Comparison of ENCODE assay signal across 28 mouse cellular contexts in genomic region chr16:20272994-20273393, GRCm38 (mm10). TPM values are rescaled to one million over a fixed set of nuclear protein-coding genes. Genes with fewer than 3 reads are reported as not detected.
"Had no signal": no experiment of that assay in that cellular context is flagged by ENCODE, and none has a peak within 500 bp of the region (broad histone marks: within the 10 kb centered on the region; RNA-seq: fewer than 3 reads in every experiment).

No protein-coding gene starts in this region.

- ATAC-seq: liver, postnatal 0 days; lung, postnatal 0 days; midbrain, embryonic 13.5 days; midbrain, embryonic 15.5 days had no signal

- H3K9me3 ChIP-seq: lung, embryonic 15.5 days; megakaryocyte, embryonic 14.5 days; midbrain, embryonic 13.5 days; midbrain, embryonic 15.5 days; neural tube, embryonic 13.5 days had no signal

- DNase-seq: liver, postnatal 0 days; lung, adult 2 months; lung, postnatal 14 days; lung, postnatal 36 days; retina, postnatal 1 day; right cerebral cortex, adult 18-20 months; right cerebral cortex, postnatal 25 days; right cerebral cortex, postnatal 4 days; spleen, adult 18-20 months; thymus, adult 18-20 months; thymus, postnatal 14 days; thymus, postnatal 36 days had no signal

- H3K4me2 ChIP-seq: lung, embryonic 15.5 days; midbrain, embryonic 11.5 days; midbrain, embryonic 13.5 days; midbrain, embryonic 15.5 days; neural tube, embryonic 13.5 days; neural tube, embryonic 15.5 days had no signal

- H3K4me1 ChIP-seq: midbrain, embryonic 13.5 days; midbrain, embryonic 15.5 days; neural tube, embryonic 13.5 days; neural tube, embryonic 15.5 days had no signal

- H3K27me3 ChIP-seq: lung, embryonic 15.5 days; midbrain, embryonic 13.5 days; midbrain, embryonic 15.5 days; neural tube, embryonic 13.5 days; neural tube, embryonic 15.5 days had no signal

- H3K9ac ChIP-seq: liver, postnatal 0 days; lung, embryonic 15.5 days; midbrain, embryonic 13.5 days; midbrain, embryonic 15.5 days; neural tube, embryonic 13.5 days; neural tube, embryonic 15.5 days had no signal

- H3K27ac ChIP-seq: lung, embryonic 15.5 days; macrophage; midbrain, embryonic 13.5 days; midbrain, embryonic 15.5 days; neural tube, embryonic 13.5 days; neural tube, embryonic 15.5 days had no signal

- H3K4me3 ChIP-seq: lung, embryonic 15.5 days; megakaryocyte, embryonic 14.5 days; midbrain, embryonic 13.5 days; midbrain, embryonic 15.5 days; neural tube, embryonic 13.5 days; neural tube, embryonic 15.5 days had no signal

RNA-seq across cellular contexts. Expression of gene Map6d1, which starts 31.8 kb away (rescaled TPM):
- total RNA-seq: megakaryocyte progenitor cell, adult 5-6 weeks; monocyte, adult 5-6 weeks had no signal
- polyA plus RNA-seq: liver, postnatal 0 days; lung, adult 2 months; macrophage had no signal

RNA-seq across cellular contexts. Expression of gene Cyp2ab1, which starts 52.2 kb away (rescaled TPM):
- total RNA-seq: midbrain, postnatal 0 days had no signal
- polyA plus RNA-seq: liver, postnatal 0 days; midbrain, embryonic 11.5 days; midbrain, embryonic 13.5 days; midbrain, embryonic 15.5 days; midbrain, postnatal 0 days; neural tube, embryonic 11.5 days; neural tube, embryonic 13.5 days; neural tube, embryonic 15.5 days; small intestine, adult 2 months; stomach, embryonic 14.5 days; stomach, embryonic 16.5 days had no signal
